Mouse (Mus musculus): ENCODE results near the gene Gm43518. TPM values are rescaled to one million over a fixed set of nuclear protein-coding genes. Genes with fewer than 3 reads are reported as not detected.

Gm43518 gene
- 1 to 10 TPM in 1 of 2 experiments, not detected in 1; 1.4 TPM for total RNA-seq (2023)

GRCm38 (mm10) chr5:123927118-123927517, at the start of gene Gm43518:
Gm43518 (plus strand) TSS chr5:123927418.

GRCm38 (mm10) chr5:123879928-123880327, 47.3 kb upstream of the Gm43518 start, which contains the start of gene Hcar1:
Hcar1 (minus strand) TSS chr5:123880020.

GRCm38 (mm10) chr5:123906976-123907630, 20.1 kb upstream of the Gm43518 start, which contains the start of gene Denr:
Denr (plus strand) TSS chr5:123907175.

DNA sequence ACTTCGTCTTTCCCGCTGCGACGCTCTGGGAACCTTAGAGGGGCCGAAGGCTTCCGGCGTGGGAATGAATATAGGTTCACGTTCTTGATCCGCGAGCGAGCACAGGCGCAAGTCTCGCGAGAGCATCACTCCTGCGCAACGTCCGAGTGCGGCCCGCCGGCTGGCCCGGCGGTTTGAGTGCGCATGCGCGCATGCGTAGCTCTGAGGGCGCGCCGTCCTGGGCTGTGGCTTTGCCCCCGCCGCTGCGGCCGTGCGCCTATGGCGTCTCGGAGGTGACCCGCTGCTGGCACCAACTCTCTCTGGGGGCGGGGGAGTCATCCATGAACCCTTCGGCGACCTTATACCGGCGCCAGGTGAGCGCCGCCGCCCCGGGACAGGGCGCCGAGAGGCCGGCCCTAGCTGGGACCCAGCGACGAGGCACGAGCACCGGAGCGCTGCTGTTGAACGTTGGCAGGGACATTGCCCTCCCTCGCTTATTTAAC, 3.3 kb downstream of the Gm43518 start, which contains the start of gene Ccdc62:
Ccdc62 (plus strand) TSS at position 172 of the 482 bp plus-strand sequence.

DNA sequence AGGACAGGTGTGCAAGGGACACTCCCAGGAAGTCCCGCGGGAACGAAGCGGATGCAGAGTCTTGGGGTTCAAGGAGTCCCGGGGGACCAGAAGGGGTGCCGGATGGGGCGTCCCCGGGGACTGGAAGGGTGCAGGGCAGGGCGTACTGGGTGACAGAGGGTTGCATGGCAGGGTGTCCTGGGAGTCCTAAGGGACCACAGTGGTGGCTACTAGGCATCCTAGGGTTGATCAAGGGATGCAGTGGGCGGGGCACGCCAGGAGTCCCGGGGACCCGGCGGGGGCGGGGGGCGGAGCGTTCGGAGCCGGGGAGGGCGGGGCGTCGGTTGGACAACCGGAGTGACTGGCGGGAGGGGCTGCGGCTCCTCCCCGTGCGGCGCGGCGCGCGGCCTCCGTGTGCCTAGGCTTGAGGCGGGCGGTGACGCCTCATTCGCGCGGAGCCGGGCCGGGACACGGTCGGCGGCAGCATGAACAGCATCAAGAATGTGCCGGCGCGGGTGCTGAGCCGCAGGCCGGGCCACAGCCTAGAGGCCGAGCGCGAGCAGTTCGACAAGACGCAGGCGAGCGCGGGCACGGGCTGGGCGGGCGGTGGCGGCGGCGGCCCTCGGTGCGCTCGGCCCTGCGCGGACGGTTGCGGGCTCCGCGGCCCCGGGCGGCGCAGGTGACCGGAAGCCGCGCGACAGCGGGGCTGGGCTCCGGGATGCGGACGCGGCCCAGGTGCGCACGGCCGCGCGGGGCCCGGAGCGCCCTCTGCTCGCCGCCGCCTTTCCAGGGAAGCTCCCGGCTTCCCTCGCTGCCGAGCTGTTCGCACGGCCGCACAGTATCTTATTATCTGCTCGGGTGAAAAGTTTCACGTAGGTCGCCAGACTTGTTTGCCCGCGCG, 46.3 kb downstream of the Gm43518 start, which contains the start of gene Hip1r:
Hip1r (plus strand) TSS at position 330 of the 880 bp plus-strand sequence.

Other genes starting within 250 kb of the Gm43518 start
- 10 to 100 TPM; 76.2 to 90.8 TPM for gene Clip1, start 242.8 kb upstream of the Gm43518 start, total RNA-seq (2023)
- gene Zcchc8, start 206.3 kb upstream of the Gm43518 start, total RNA-seq (2023): 10 to 100 TPM; 76.1 to 90.2 TPM
- 100 to 1,000 TPM; 200 to 220 TPM for gene Rsrc2, start 178.0 kb upstream of the Gm43518 start, total RNA-seq (2023)
- 1 to 10 TPM; 3.4 to 4.6 TPM for gene Kntc1, start 177.7 kb upstream of the Gm43518 start, total RNA-seq (2023)
- not detected for gene Hcar2, start 61.9 kb upstream of the Gm43518 start, total RNA-seq (2023)
- not detected for gene Hcar1, start 47.4 kb upstream of the Gm43518 start, total RNA-seq (2023)
- gene Denr, start 20.2 kb upstream of the Gm43518 start, total RNA-seq (2023): 10 to 100 TPM; 35.2 to 40.4 TPM
- 1 to 10 TPM; 4.3 to 5.2 TPM for gene Ccdc62, start 3.3 kb downstream of the Gm43518 start, total RNA-seq (2023)
- gene Hip1r, start 46.2 kb downstream of the Gm43518 start, total RNA-seq (2023): 10 to 100 TPM; 48.1 to 62.3 TPM
- 100 to 1,000 TPM; 379 to 444 TPM for gene Vps37b, start 104.9 kb downstream of the Gm43518 start, total RNA-seq (2023)
- gene Abcb9, start 168.4 kb downstream of the Gm43518 start, total RNA-seq (2023): 10 to 100 TPM; 25.9 to 28.0 TPM
- gene Ogfod2, start 184.9 kb downstream of the Gm43518 start, total RNA-seq (2023): 10 to 100 TPM; 21.3 to 23.0 TPM
- 10 to 100 TPM; 44.3 to 50.9 TPM for gene Arl6ip4, start 188.7 kb downstream of the Gm43518 start, total RNA-seq (2023)